17 mouse cellular contexts compared by ENCODE assay signal in the genomic region with DNA sequence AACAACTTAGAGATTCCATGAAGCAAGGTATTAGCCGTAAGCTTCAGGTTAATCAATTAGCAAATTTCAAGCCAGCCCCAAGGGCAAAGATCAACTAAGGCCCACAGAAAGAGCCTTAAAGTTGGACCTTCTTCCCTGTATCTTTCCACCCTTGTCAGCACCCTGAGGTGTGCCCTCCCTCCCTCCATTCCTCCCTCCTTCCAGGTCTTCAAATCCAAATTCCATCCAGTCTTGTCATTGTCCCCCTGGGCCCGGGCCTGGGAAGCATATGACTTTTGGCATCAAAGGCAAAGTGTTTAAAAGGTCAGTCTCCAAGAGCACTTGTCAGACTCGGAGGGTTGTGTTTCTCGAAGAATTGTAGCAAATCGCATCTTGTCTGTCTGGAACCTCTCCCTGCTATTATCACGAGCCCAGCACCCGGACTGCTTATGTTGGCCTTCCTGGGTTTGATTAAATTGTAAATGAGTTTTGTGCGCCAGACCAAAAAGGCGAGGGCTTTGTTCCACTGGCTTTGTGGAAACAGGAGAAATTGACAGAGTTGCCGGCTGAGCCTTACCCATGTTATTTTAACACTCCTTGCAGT. TPM values are rescaled to one million over a fixed set of nuclear protein-coding genes. Genes with fewer than 3 reads are reported as not detected.
DNase-seq lines count a peak whose midpoint lies in the region; ATAC-seq and TF ChIP-seq lines count a peak whose summit lies in the region.
"Had no signal": no experiment of that assay in that cellular context is flagged by ENCODE, and none has a peak within 500 bp of the region (broad histone marks: within the 10 kb centered on the region; RNA-seq: fewer than 3 reads in every experiment).

No protein-coding gene starts in this region.

- no peak for TF ChIP-seq CTCF in gastrocnemius, adult 2 months (IDR thresholded peaks at IDR 0.05)
- no peak for TF ChIP-seq CTCF in brain, embryonic 14.5 days (IDR thresholded peaks at IDR 0.05; ENCODE audit: borderline replicate concordance, extremely low read depth, insufficient read depth, insufficient read length)

- peak; percentile 55; the same call in 1 of the 2 replicates for ATAC-seq in kidney, embryonic 15.5 days (replicated peaks; ENCODE audit: low FRiP score)
- ATAC-seq: liver, embryonic 12.5 days had no signal

- intact Hi-C loops in gastrocnemius, adult 2 months (cut with DNase I): no loop called here
- intact Hi-C loops in gastrocnemius, postnatal 14 days (cut with DNase I; ENCODE audit: low total_unique reads): no loop called here

- no peak for DNase-seq in gastrocnemius, adult 2 months
- no peak for DNase-seq in gastrocnemius, postnatal 14 days
- peak; percentile 51 for DNase-seq in kidney, adult 18-20 months
- no peak for DNase-seq in kidney, postnatal 4 days
- DNase-seq in brain, embryonic 14.5 days (ENCODE audit: low read depth): peak; percentile 42
- no peak for DNase-seq in spleen, postnatal 36 days (ENCODE audit: low spot score in 2 of 2)
- no peak for DNase-seq in urinary bladder, adult 18-20 months (ENCODE audit: low spot score in 2 of 2)
- DNase-seq: cerebellum, postnatal 10 days; gastrocnemius, postnatal 36 days; lung, postnatal 10 days; thymus, postnatal 25 days had no signal

- no peak overlapping the region for H3K4me2 ChIP-seq in kidney, embryonic 15.5 days
- H3K4me2 ChIP-seq: liver, embryonic 12.5 days; neural tube, embryonic 13.5 days; stomach, embryonic 15.5 days had no signal

- no peak for TF ChIP-seq POLR2A in brain, embryonic 14.5 days (IDR thresholded peaks at IDR 0.05; ENCODE audit: borderline replicate concordance, extremely low read depth, insufficient read depth, insufficient read length, poor library complexity, severe bottlenecking)

- H3K27me3 ChIP-seq in kidney, embryonic 15.5 days: no peaks in the 10 kb centered on the region
- H3K27me3 ChIP-seq: CH12.LX; liver, embryonic 12.5 days; neural tube, embryonic 13.5 days; stomach, embryonic 15.5 days had no signal

- H3K9ac ChIP-seq in kidney, embryonic 15.5 days: no peak overlapping the region
- H3K9ac ChIP-seq: liver, embryonic 12.5 days; neural tube, embryonic 13.5 days; stomach, embryonic 15.5 days had no signal

- H3K4me3 ChIP-seq in gastrocnemius, adult 2 months: no peak overlapping the region
- no peak overlapping the region for H3K4me3 ChIP-seq in kidney, embryonic 15.5 days (replicated peaks)
- H3K4me3 ChIP-seq: erythroblast, embryonic 14.5 days; liver, embryonic 12.5 days; neural tube, embryonic 13.5 days; stomach, embryonic 15.5 days had no signal

- peak overlapping the region; percentile 44 for H3K27ac ChIP-seq in gastrocnemius, adult 2 months
- peak overlapping the region; percentile 56; the same call in 1 of the 2 replicates for H3K27ac ChIP-seq in kidney, embryonic 15.5 days
- H3K27ac ChIP-seq: liver, embryonic 12.5 days; neural tube, embryonic 13.5 days; stomach, embryonic 15.5 days had no signal

- H3K4me1 ChIP-seq in kidney, embryonic 15.5 days: peaks cover 18% of the 10 kb centered on the region
- H3K4me1 ChIP-seq: liver, embryonic 12.5 days had no signal

- 48% methylated on average over 10 of the region's 10 CpGs for WGBS in kidney, embryonic 15.5 days

- peaks cover 48% of the 10 kb centered on the region for H3K36me3 ChIP-seq in kidney, embryonic 15.5 days

- no peaks in the 10 kb centered on the region for H3K9me3 ChIP-seq in kidney, embryonic 15.5 days (replicated peaks)
- H3K9me3 ChIP-seq: liver, embryonic 12.5 days; neural tube, embryonic 13.5 days; stomach, embryonic 15.5 days had no signal

RNA-seq across cellular contexts. Expression of gene A930033H14Rik, which starts 55.3 kb away (rescaled TPM):
- 1 to 10 TPM; 3.4 to 5.1 TPM for total RNA-seq in gastrocnemius, adult 2 months (2021)
- 1 to 10 TPM; 2.9 to 3.4 TPM for total RNA-seq in gastrocnemius, postnatal 14 days (2021)
- polyA plus RNA-seq in brain, embryonic 14.5 days (2012; rRNA removed): 1.6 and 1.9 TPM in 2 replicates
- 2.0 and 2.2 TPM in 2 replicates for polyA plus RNA-seq in kidney, embryonic 15.5 days (2015; fragmentation: Nextera tagmentation; extraction: Ambion mirVana)
- polyA plus RNA-seq: erythroblast, embryonic 14.5 days had no signal

Comparison
In these comparisons a context has a peak if more than half of its experiments do, and no peak if none do; other contexts are left out.
1. DNase-seq: peak in kidney, adult 18-20 months (single experiment) and brain, embryonic 14.5 days (single experiment); none in gastrocnemius, adult 2 months (single experiment), gastrocnemius, postnatal 14 days (single experiment), kidney, postnatal 4 days (0 of 2), spleen, postnatal 36 days (0 of 2) and urinary bladder, adult 18-20 months (0 of 2).